Mouse (Mus musculus) left cerebral cortex, postnatal 10 days (tissue): Measurements from ENCODE around the gene Peak1. TPM values are rescaled to one million over a fixed set of nuclear protein-coding genes. Genes with fewer than 3 reads are reported as not detected.
A peak's percentile ranks its signal among the peaks of the same experiment; 100 is the strongest.
"Not testable (repeated sequence)": the region's sequence is repeated elsewhere in the genome, so short reads cannot be mapped to it uniquely, and the experiment has no call there.

Source experiments
- DNase-seq, 2 experiments: peaks; one replicate each; pipeline ENCODE4 v3.0.0; 2021 to 2022; ENCODE audit warnings: low spot score in 2 of 2, mixed read lengths in 1 of 2; ENCODE audit errors: extremely low spot score in 1 of 2
- intact Hi-C: fragments of 180-260 bp; cut with DNase I; formaldehyde crosslinking; loops from one replicate; pipeline ENCODE4 v1.15.1; 2025
- total RNA-seq, 2 experiments: library from RNA; stranded (reverse); gene quantifications; 2 replicates each; pipeline ENCODE4 v1.2.3; 2021

Gene Peak1
- total RNA-seq: 10 to 100 TPM; 20.4 to 21.7 TPM

DNA sequence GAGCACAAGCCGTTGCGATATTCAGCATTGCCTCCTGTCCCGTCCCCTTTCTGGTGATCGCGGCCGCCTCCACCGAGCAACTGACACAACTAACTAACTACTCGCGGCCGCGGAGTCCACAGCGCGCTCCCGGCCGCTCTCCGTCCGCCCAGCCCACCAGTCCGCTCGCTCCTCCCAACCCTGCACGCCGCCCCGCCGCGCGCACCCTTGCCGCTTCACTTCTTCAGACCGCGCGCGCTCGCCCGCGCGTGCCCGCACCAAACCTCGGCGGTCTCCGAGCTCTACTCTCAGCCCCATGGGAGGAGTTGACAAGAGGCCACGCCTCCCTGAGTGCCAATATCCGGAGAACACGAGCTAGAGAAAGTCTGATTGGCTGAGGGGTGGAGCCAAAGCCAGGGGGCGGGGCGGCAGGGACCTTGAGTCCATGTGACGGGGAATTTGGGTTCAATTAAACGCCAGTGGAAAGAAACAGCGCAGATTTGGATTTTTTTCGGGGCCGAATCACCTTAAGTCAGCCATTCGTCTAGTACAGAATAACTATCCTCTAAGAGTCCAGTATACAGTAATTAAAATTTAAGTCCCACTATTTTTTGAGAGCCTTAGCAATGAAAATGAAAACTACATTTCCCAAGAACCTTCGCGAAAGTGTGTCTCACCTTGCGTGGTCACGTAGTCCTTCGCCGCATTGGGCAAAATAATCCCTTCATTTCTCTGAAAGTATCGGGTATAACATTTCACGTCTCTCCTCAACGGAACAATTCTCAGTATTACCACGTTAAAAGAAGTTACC is at the start of gene Peak1, which contains the start of gene Hmg20a:
Gene Peak1 (minus strand): TSS at position 120 of the 790 bp plus-strand sequence.
Gene Hmg20a (plus strand): TSS at position 662 of the 790 bp plus-strand sequence.
- DNase-seq: peak; percentile 100
- intact Hi-C loops: loop anchor here (2.0 to 10.0 kb wide), 2 partner anchors 89 to 203 kb away; no protein-coding TSS in a partner anchor

DNA sequence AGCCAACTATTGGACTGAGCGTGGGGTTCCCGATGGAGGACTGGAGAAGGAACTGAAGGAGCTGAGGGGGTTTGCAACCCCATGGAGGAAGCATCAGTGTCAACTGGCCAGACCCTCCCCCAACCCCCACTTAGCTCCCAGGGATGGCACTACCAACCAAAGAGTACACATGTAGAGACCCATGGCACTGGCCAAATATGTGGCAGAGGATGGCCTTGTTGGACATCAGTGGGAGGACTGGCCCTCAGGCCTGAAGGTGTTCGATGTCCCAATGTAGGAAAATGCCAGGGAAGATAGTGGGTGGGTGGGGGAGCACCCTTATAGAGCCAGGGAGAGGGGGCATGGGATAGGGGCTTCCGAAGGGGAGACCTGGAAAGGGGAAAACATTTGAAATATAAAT is 48.4 kb upstream of the Peak1 start:
- no peak for DNase-seq
- intact Hi-C loops: no loop called here

- intact Hi-C loops: no loop called here
- DNase-seq: no peak
Measured at GRCm38 (mm10) chr9:56464863-56465654, 47.2 kb upstream of the Peak1 start.

DNA sequence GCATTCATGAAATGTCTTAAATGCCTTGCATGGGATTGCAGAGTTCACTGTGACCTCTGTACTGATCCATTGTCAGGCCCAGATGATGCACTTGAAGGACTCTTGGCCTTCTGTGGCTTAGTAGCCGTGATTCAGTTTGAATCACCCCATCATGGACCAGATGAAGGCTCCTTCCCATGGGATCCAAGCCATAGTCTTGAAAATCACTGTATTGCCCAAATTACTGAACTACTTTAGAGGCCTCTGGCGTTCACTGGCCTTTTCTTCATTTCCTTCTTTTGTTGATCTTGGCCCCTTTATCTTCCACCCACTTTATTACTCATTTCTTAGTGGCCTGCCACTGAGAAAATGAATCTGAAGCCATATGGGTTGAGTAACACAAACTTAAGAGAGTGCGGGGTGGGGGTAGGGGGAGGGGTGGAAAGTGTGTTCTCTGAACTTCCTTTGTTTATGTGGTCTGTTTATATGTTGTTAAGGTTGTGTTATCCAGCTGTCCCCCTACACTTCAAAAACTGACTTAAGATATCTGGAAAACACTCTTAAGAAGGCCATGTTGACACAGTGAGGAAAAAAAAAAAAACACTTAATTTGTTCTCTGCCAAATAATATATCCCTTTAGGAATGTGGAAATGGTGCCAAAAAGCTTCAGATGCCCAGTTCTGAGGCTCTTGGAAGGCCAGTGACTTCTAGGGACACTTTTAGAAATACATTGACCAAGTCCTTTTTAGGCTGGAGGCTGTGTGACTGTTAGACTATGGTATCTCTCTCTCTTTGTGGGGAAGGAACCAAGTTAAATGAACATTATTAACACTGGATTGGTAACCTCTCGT is 46.0 kb upstream of the Peak1 start:
- intact Hi-C loops: no loop called here
- DNase-seq: no peak

GRCm38 (mm10) chr9:56463046-56463445 is 45.2 kb upstream of the Peak1 start:
- intact Hi-C loops: no loop called here
- no peak for DNase-seq

- DNase-seq: no peak
- intact Hi-C loops: no loop called here
Measured at GRCm38 (mm10) chr9:56462606-56463005, 44.7 kb upstream of the Peak1 start.

- intact Hi-C loops: no loop called here
- no peak for DNase-seq
Measured at GRCm38 (mm10) chr9:56460987-56461386, 43.1 kb upstream of the Peak1 start.

DNA sequence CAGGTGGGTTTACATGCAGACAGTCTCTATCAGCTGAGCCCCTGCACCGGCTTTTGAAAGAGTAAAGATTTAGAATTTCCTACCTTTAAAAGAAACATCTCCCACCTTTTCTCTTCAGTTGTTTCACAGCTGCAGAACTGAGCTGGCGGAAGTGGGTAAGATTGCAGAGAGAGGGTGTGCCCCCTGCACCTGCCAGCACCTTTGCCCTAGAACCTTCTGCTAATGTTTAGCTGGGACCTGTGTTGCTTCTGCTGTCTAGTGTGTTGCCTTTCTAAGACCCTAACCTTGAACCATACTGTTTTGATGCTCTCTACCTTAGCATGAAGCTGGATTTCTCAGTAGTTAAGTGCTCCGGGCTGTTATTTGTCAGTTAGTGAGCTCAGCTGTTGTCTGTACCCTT is 38.6 kb upstream of the Peak1 start:
- intact Hi-C loops: no loop called here
- no peak for DNase-seq

DNA sequence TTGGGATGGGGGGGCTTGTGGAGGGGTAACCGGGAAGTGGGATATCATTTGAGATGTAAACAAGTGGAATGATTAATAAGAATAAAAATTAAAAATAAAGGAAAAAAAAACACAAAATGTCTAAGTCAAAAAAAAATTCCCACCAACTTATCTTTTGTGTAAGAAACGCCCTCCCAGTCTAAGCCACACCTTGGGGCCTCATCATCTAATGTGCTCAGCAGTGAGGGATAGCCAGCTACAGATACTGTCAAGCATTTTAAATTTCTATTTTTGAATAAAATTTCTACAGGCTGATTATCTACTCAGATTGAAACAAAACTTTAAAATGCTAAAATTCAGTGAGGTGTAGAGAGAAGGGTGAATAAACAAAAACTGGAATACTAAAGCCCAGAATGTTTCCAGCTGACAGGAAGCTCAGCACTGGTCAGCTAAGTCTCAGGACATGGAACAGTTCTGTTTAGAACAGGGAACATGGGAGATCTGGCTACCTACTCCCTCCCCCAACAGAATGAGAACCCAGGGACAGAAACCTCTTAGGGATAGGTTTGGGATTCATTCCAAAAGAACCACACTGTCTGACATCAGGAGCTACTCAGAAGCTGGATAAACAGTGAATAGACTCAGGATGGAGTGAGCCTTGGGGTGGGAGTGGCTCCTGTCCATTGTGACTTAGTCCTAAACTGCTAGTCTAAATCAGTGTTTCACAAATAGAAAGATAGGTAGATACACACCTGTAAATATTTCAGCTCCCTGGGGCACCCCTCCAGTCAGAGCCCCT is 35.4 kb upstream of the Peak1 start:
- intact Hi-C loops: no loop called here
- DNase-seq: no peak

- no peak for DNase-seq
- intact Hi-C loops: no loop called here
Measured at GRCm38 (mm10) chr9:56451570-56451969, 33.7 kb upstream of the Peak1 start.

DNA sequence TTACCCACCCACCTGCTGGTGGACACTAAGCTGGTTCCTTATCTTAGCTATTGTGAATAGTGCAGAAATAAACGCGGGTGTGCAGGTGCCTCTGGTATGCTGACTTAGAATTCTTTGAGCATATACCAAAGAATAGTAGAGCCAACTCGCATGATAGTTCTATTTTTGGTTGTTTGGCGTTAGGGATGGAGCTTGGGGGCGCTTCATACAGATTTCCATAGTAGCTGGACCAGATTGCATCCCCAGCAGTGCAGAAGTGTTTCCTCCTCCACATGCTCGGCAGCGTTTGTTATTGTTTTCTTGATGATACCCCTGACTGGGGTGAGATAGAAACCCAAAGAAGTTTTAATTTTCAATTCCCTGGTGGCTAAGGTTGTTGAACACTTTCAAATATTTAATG is 21.8 kb upstream of the Peak1 start:
- intact Hi-C loops: no loop called here
- DNase-seq: no peak

DNA sequence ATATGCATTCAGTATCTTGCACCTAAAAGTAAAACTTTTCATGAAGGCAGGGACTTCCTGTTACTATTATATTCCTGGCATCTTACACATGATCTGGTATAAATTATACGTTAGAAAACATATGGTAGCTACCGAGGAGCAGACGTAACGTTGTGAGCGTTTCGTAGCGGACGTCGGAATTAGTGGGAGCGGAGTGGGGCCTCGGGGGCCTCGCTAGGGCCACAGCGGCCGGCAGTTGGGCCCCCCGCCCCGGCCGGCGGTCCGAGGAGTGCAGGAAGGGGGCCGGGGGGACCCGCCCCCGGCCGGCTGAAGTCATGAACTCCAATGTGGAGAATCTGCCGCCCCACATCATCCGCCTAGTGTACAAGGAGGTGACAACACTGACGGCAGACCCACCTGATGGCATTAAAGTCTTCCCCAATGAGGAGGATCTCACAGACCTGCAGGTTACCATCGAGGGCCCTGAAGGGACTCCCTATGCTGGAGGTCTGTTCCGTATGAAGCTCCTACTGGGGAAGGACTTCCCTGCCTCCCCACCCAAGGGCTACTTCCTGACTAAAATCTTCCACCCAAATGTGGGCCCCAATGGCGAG is 19.5 kb upstream of the Peak1 start:
- intact Hi-C loops, DNase-seq: not testable (repeated sequence)

GRCm38 (mm10) chr9:56435821-56436526 is 18.1 kb upstream of the Peak1 start:
- intact Hi-C loops: no loop called here
- DNase-seq: peak in 1 of 2 experiments; percentile 24

DNA sequence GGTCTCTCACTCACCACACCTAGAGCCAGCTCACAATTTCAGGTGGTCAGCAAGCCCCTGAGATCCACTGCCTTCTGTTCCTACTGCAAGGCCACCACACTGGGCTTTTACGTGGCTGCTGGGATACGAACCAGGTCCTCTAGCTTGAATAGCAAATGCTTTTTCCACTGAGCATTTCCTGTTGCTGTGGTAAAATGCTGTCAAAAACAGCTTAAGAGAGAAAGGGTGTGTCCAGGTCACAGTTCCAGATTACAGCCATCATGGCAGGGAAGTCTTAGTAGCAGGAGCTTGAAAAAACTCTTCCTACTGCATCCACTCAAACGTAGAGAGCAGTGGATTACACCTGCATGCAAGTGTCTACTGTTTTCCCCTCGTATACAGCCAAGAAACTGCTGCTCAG is 7.0 kb upstream of the Peak1 start:
- intact Hi-C loops: no loop called here
- no peak for DNase-seq

DNA sequence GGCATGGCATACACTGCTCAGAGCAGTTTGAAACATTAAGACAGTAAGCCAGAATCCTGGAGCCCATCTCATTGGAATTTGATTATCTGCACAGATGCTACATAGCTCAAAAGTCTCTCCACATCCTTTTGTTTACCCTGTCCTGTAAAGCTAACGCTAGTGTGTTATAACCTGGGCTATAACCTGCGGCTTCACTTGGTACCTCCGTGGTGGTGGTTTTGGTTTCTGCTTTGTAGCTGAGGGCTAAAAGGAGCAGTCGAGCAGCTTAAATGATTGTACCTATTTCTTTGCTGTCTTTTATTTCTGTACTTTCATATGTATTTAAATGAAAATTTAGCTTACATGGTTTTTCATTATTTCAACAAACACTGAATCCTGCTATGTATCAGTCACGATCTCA is 4.1 kb upstream of the Peak1 start:
- intact Hi-C loops: no loop called here
- no peak for DNase-seq

- intact Hi-C loops: no loop called here
- DNase-seq: no peak
Measured at GRCm38 (mm10) chr9:56420892-56421601, 3.2 kb upstream of the Peak1 start.

DNA sequence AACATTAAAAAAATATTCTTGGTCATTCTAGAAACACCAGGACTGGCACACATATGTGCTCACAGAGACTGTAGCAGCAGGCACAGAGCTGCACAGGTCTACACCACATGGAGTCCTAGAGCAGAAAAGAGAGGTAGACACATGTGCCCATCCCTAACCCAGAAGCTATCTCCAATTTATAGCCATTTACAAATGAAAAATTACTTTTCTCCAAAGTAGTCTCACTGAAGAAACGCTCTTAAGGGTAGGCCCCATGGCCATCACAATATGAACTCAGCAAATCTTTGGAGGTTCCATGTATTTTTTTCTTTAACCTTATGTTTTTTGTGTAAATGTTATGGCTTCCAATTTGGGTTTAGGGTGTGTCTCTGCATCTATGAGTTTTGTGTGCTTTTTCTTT is 2.4 kb upstream of the Peak1 start:
- DNase-seq: no peak
- intact Hi-C loops: no loop called here
